Mouse (Mus musculus) heart, embryonic 12.5 days (tissue): Measurements from ENCODE around the gene Tnfsfm13. TPM values are rescaled to one million over a fixed set of nuclear protein-coding genes. Genes with fewer than 3 reads are reported as not detected.

Experiments
- ATAC-seq: fragments of 200-750 bp; cut with Nextera tagmentation; 2 replicates; pipeline ENCODE4 v1.8.0; 2017; ENCODE audit warnings: moderate TSS enrichment, moderate library complexity; ENCODE audit not compliant: insufficient number of reproducible peaks, low FRiP score
- H3K27ac ChIP-seq: fragments of 300-500 bp; sonication (generic); 2 replicates; pipeline ENCODE4 v1.5.1; 2016; ENCODE audit warnings: mild to moderate bottlenecking, moderate library complexity; ENCODE audit not compliant: poor library complexity, severe bottlenecking
- H3K27me3 ChIP-seq: fragments of 300-500 bp; sonication (generic); replicated peaks from 2 replicates; pipeline ENCODE4 v1.6.1; 2016; ENCODE audit warnings: mild to moderate bottlenecking, moderate library complexity
- H3K36me3 ChIP-seq: fragments of 300-500 bp; sonication (generic); 2 replicates; pipeline ENCODE4 v1.6.1; 2016; ENCODE audit warnings: mild to moderate bottlenecking, moderate library complexity
- H3K4me1 ChIP-seq: fragments of 300-500 bp; sonication (generic); replicated peaks from 2 replicates; pipeline ENCODE4 v1.6.1; 2016; ENCODE audit warnings: mild to moderate bottlenecking
- H3K4me2 ChIP-seq: fragments of 300-500 bp; sonication (generic); 2 replicates; pipeline ENCODE4 v1.6.1; 2016; ENCODE audit warnings: mild to moderate bottlenecking, moderate library complexity
- H3K4me3 ChIP-seq: fragments of 300-500 bp; sonication (generic); 2 replicates; pipeline ENCODE4 v1.5.1; 2016; ENCODE audit warnings: mild to moderate bottlenecking
- H3K9ac ChIP-seq: fragments of 300-500 bp; sonication (generic); 2 replicates; pipeline ENCODE4 v1.6.1; 2016; ENCODE audit warnings: mild to moderate bottlenecking, moderate library complexity
- H3K9me3 ChIP-seq: fragments of 300-500 bp; sonication (generic); replicated peaks from 2 replicates; pipeline ENCODE4 v1.6.1; 2016; ENCODE audit warnings: mild to moderate bottlenecking, moderate library complexity
- WGBS: fragments of 180-500 bp; shearing (Covaris S2); methylation state at CpG from one replicate; pipeline ENCODE4 v1.1.7; 2016; 5-methylcytosine and 5-hydroxymethylcytosine counted together
- polyA plus RNA-seq: library from polyadenylated mRNA; unstranded; fragments of >200 nt; fragmentation: Nextera tagmentation; extraction: Ambion mirVana; gene quantifications from 2 replicates; pipeline ENCODE4 v1.2.1, GENCODE M21; 2016

Gene Tnfsfm13
- polyA plus RNA-seq, 1 experiment from 2014 or later = 1.5 TPM

- no peak overlapping the region for H3K4me3 ChIP-seq
- no peaks in the 10 kb centered on the region for H3K27me3 ChIP-seq
- 66% methylated on average over 18 of the region's 18 CpGs for WGBS
- peaks cover 14% of the 10 kb centered on the region for H3K4me1 ChIP-seq
- no peak for ATAC-seq
- no peaks in the 10 kb centered on the region; the same call in 1 of the 2 replicates for H3K9me3 ChIP-seq
- no peak overlapping the region for H3K4me2 ChIP-seq
- no peak overlapping the region for H3K9ac ChIP-seq
- no peaks in the 10 kb centered on the region for H3K36me3 ChIP-seq
- H3K27ac ChIP-seq = no peak overlapping the region
Observed at GRCm38 (mm10) chr11:69714636-69715329, 18.9 kb upstream of the Tnfsfm13 start.

GRCm38 (mm10) chr11:69712954-69713672 is 17.2 kb upstream of the Tnfsfm13 start:
- Histone ChIP-seq H3K4me1 (peaks cover 17% of the 10 kb centered on the region), H3K27ac (no peak overlapping the region), H3K4me2 (no peak overlapping the region), H3K9ac (no peak overlapping the region), H3K4me3 (no peak overlapping the region), H3K9me3 (no peaks in the 10 kb centered on the region; the same call in 1 of the 2 replicates), H3K27me3 (no peaks in the 10 kb centered on the region), H3K36me3 (no peaks in the 10 kb centered on the region)
- WGBS = 74% methylated on average over 20 of the region's 20 CpGs
- no peak for ATAC-seq

GRCm38 (mm10) chr11:69711082-69711481 is 15.2 kb upstream of the Tnfsfm13 start:
- ATAC-seq = no peak
- Histone ChIP-seq H3K27ac (no peak overlapping the region), H3K9me3 (no peaks in the 10 kb centered on the region; the same call in 1 of the 2 replicates), H3K9ac (no peak overlapping the region), H3K4me1 (peaks cover 12% of the 10 kb centered on the region), H3K27me3 (no peaks in the 10 kb centered on the region), H3K36me3 (no peaks in the 10 kb centered on the region), H3K4me3 (no peak overlapping the region), H3K4me2 (no peak overlapping the region)
- 75% methylated on average over 2 of the region's 2 CpGs for WGBS

GRCm38 (mm10) chr11:69710470-69710869 is 14.6 kb upstream of the Tnfsfm13 start:
- Histone ChIP-seq H3K36me3 (no peaks in the 10 kb centered on the region), H3K4me3 (no peak overlapping the region), H3K9ac (no peak overlapping the region), H3K9me3 (no peaks in the 10 kb centered on the region; the same call in 1 of the 2 replicates), H3K4me2 (no peak overlapping the region), H3K27ac (no peak overlapping the region), H3K27me3 (no peaks in the 10 kb centered on the region), H3K4me1 (peaks cover 6% of the 10 kb centered on the region)
- WGBS = 69% methylated on average over 3 of the region's 3 CpGs
- ATAC-seq = no peak

- no peak for ATAC-seq
- Histone ChIP-seq H3K4me3 (no peak overlapping the region), H3K36me3 (no peaks in the 10 kb centered on the region), H3K27me3 (no peaks in the 10 kb centered on the region), H3K9ac (no peak overlapping the region), H3K4me1 (0 out of 2 replicates have a peak, but pooled peaks cover 3% of the 10 kb centered on the region), H3K4me2 (no peak overlapping the region), H3K9me3 (no peaks in the 10 kb centered on the region), H3K27ac (no peak overlapping the region)
- 41% methylated on average over 11 of the region's 11 CpGs for WGBS
Observed at GRCm38 (mm10) chr11:69709554-69710446, 13.9 kb upstream of the Tnfsfm13 start.

- no peaks in the 10 kb centered on the region for H3K27me3 ChIP-seq
- H3K4me1 ChIP-seq = 0 out of 2 replicates have a peak, but pooled peaks cover 3% of the 10 kb centered on the region
- H3K4me2 ChIP-seq = no peak overlapping the region
- H3K36me3 ChIP-seq = no peaks in the 10 kb centered on the region
- ATAC-seq = no peak
- H3K4me3 ChIP-seq = no peak overlapping the region
- WGBS = 81% methylated on average over 3 of the region's 3 CpGs
- H3K27ac ChIP-seq = no peak overlapping the region
- H3K9me3 ChIP-seq = no peaks in the 10 kb centered on the region
- no peak overlapping the region for H3K9ac ChIP-seq
Observed at GRCm38 (mm10) chr11:69708614-69709265, 12.8 kb upstream of the Tnfsfm13 start.

GRCm38 (mm10) chr11:69707873-69708381 is 12.0 kb upstream of the Tnfsfm13 start:
- Histone ChIP-seq H3K4me2 (no peak overlapping the region), H3K36me3 (no peaks in the 10 kb centered on the region), H3K4me1 (0 out of 2 replicates have a peak, but pooled peaks cover 3% of the 10 kb centered on the region), H3K9ac (no peak overlapping the region), H3K27ac (no peak overlapping the region), H3K27me3 (no peaks in the 10 kb centered on the region), H3K4me3 (no peak overlapping the region), H3K9me3 (no peaks in the 10 kb centered on the region)
- 86% methylated on average over 4 of the region's 4 CpGs for WGBS
- ATAC-seq = no peak

- H3K27me3 ChIP-seq = no peaks in the 10 kb centered on the region
Observed at GRCm38 (mm10) chr11:69707480-69707847, 11.6 kb upstream of the Tnfsfm13 start.

GRCm38 (mm10) chr11:69706775-69707479 is 11.0 kb upstream of the Tnfsfm13 start:
- Histone ChIP-seq H3K36me3 (no peaks in the 10 kb centered on the region), H3K4me2 (no peak overlapping the region), H3K27me3 (no peaks in the 10 kb centered on the region), H3K9me3 (no peaks in the 10 kb centered on the region), H3K9ac (no peak overlapping the region), H3K4me3 (no peak overlapping the region), H3K27ac (no peak overlapping the region), H3K4me1 (0 out of 2 replicates have a peak, but pooled peaks cover 3% of the 10 kb centered on the region)
- WGBS = 50% methylated on average over 6 of the region's 6 CpGs
- ATAC-seq = no peak

More at GRCm38 (mm10) chr11:69707480-69707847, 11.6 kb upstream of the Tnfsfm13 start:
- no peaks in the 10 kb centered on the region for H3K36me3 ChIP-seq
- no peak overlapping the region for H3K9ac ChIP-seq
- H3K4me1 ChIP-seq = 0 out of 2 replicates have a peak, but pooled peaks cover 3% of the 10 kb centered on the region
- WGBS = 87% methylated on average over 4 of the region's 4 CpGs
- H3K4me3 ChIP-seq = no peak overlapping the region
- no peak for ATAC-seq
- no peak overlapping the region for H3K27ac ChIP-seq
- no peak overlapping the region for H3K4me2 ChIP-seq
- no peaks in the 10 kb centered on the region for H3K9me3 ChIP-seq

GRCm38 (mm10) chr11:69704613-69705010 is 8.7 kb upstream of the Tnfsfm13 start:
- no peaks in the 10 kb centered on the region for H3K9me3 ChIP-seq
- H3K36me3 ChIP-seq = no peaks in the 10 kb centered on the region
- H3K4me2 ChIP-seq = no peak overlapping the region
- H3K9ac ChIP-seq = no peak overlapping the region
- 51% methylated on average over 2 of the region's 2 CpGs for WGBS
- H3K4me1 ChIP-seq = peaks cover 12% of the 10 kb centered on the region
- no peak for ATAC-seq
- H3K4me3 ChIP-seq = no peak overlapping the region
- no peak overlapping the region for H3K27ac ChIP-seq
- no peaks in the 10 kb centered on the region for H3K27me3 ChIP-seq
